ENCODE assay signal across 8 mouse cellular contexts in genomic region chr10:129026018-129026662, GRCm38 (mm10). TPM values are rescaled to one million over a fixed set of nuclear protein-coding genes. Genes with fewer than 3 reads are reported as not detected.
DNase-seq lines count a peak whose midpoint lies in the region; ATAC-seq and TF ChIP-seq lines count a peak whose summit lies in the region.
"Had no signal": no experiment of that assay in that cellular context is flagged by ENCODE, and none has a peak within 500 bp of the region (broad histone marks: within the 10 kb centered on the region; RNA-seq: fewer than 3 reads in every experiment).

No protein-coding gene starts in this region.

- ATAC-seq in kidney, postnatal 0 days (replicated peaks; ENCODE audit: low FRiP score, low read depth) = 0 out of 2 replicates have a peak, but pooled peaks have one; percentile 46
- ATAC-seq in lung, postnatal 0 days = no peak

- H3K36me3 ChIP-seq in thymus, adult 2 months (ENCODE audit: control insufficient read depth, insufficient read depth, low read length) = no peaks in the 10 kb centered on the region
- H3K36me3 ChIP-seq in kidney, postnatal 0 days (ENCODE audit: insufficient read depth, low read length) = no peaks in the 10 kb centered on the region
- no peaks in the 10 kb centered on the region for H3K36me3 ChIP-seq in lung, postnatal 0 days (ENCODE audit: insufficient read depth, low read length)

- no peak for TF ChIP-seq POLR2A in thymus, adult 2 months (IDR thresholded peaks at IDR 0.05; ENCODE audit: control insufficient read depth, extremely low read depth, insufficient read depth, low read length, poor library complexity)

- no peak overlapping the region for H3K27ac ChIP-seq in thymus, adult 2 months (ENCODE audit: control insufficient read depth, insufficient read depth, low read length)
- H3K27ac ChIP-seq in kidney, postnatal 0 days = no peak overlapping the region
- H3K27ac ChIP-seq in lung, postnatal 0 days (ENCODE audit: low read length) = no peak overlapping the region

- H3K9me3 ChIP-seq in kidney, postnatal 0 days (replicated peaks; ENCODE audit: low read length) = no peaks in the 10 kb centered on the region
- no peaks in the 10 kb centered on the region for H3K9me3 ChIP-seq in lung, postnatal 0 days (ENCODE audit: low read length)

- TF ChIP-seq CTCF in thymus, adult 2 months (IDR thresholded peaks at IDR 0.05; ENCODE audit: borderline replicate concordance, control insufficient read depth, extremely low read depth, insufficient read depth, low read length, poor library complexity) = no peak
- TF ChIP-seq CTCF in kidney, postnatal 0 days (IDR thresholded peaks at IDR 0.05; ENCODE audit: low read depth) = peak; percentile 82
- peak; percentile 64 for TF ChIP-seq CTCF in lung, postnatal 0 days (IDR thresholded peaks at IDR 0.05)

- DNase-seq in thymus, adult 2 months = peak; percentile 42
- no peak for DNase-seq in thymus, adult 18-20 months
- DNase-seq in adrenal gland, postnatal 25 days = peak; percentile 31
- peak; percentile 10 for DNase-seq in fibroblast of lung, adult 2 months (ENCODE audit: low read depth)
- DNase-seq in kidney, postnatal 0 days (ENCODE audit: low spot score) = peak; percentile 65
- DNase-seq in lung, postnatal 0 days (ENCODE audit: low spot score) = peak; percentile 40
- DNase-seq in right cerebral cortex, adult 2 months (ENCODE audit: low spot score in 2 of 2) = peak; percentile 28 to 61

- H3K4me3 ChIP-seq in thymus, adult 2 months (ENCODE audit: control insufficient read depth, insufficient read depth, low read length) = no peak overlapping the region
- no peak overlapping the region for H3K4me3 ChIP-seq in kidney, postnatal 0 days (replicated peaks; ENCODE audit: low read depth, low read length)
- H3K4me3 ChIP-seq in lung, postnatal 0 days (ENCODE audit: low read depth, low read length) = no peak overlapping the region

- H3K4me2 ChIP-seq in kidney, postnatal 0 days (ENCODE audit: low read length) = no peak overlapping the region
- H3K4me2 ChIP-seq in lung, postnatal 0 days (replicated peaks; ENCODE audit: low read depth, low read length) = no peak overlapping the region

- no peak overlapping the region for H3K9ac ChIP-seq in kidney, postnatal 0 days (ENCODE audit: low read depth, low read length)
- no peak overlapping the region for H3K9ac ChIP-seq in lung, postnatal 0 days (replicated peaks; ENCODE audit: low read depth)

- H3K27me3 ChIP-seq in thymus, adult 2 months (ENCODE audit: control insufficient read depth, insufficient read depth, low read length) = no peaks in the 10 kb centered on the region
- H3K27me3 ChIP-seq in kidney, postnatal 0 days (ENCODE audit: insufficient read depth, low read length) = no peaks in the 10 kb centered on the region
- H3K27me3 ChIP-seq in lung, postnatal 0 days (replicated peaks; ENCODE audit: insufficient read depth, low read length) = no peaks in the 10 kb centered on the region

- no peak for TF ChIP-seq EP300 in lung, postnatal 0 days (IDR thresholded peaks at IDR 0.05)

- 64% methylated on average over 3 of the region's 3 CpGs for WGBS in thymus, adult 2 months
- 64% methylated on average over 3 of the region's 3 CpGs for WGBS in kidney, postnatal 0 days
- 57% methylated on average over 3 of the region's 3 CpGs for WGBS in lung, postnatal 0 days

- no peaks in the 10 kb centered on the region for H3K4me1 ChIP-seq in thymus, adult 2 months (replicated peaks; ENCODE audit: control insufficient read depth, insufficient read depth, low read length)
- no peaks in the 10 kb centered on the region for H3K4me1 ChIP-seq in kidney, postnatal 0 days (replicated peaks; ENCODE audit: insufficient read depth, low read length)
- no peaks in the 10 kb centered on the region for H3K4me1 ChIP-seq in lung, postnatal 0 days (ENCODE audit: insufficient read depth, low read depth, low read length)

RNA-seq across cellular contexts. Expression of gene Olfr764-ps1, which starts 13.6 kb away (rescaled TPM):
- polyA plus RNA-seq in thymus, adult 2 months (2012; rRNA removed) = not detected in 2 replicates
- total RNA-seq in adrenal gland, postnatal 25 days (2021) = not detected in 2 replicates
- not detected in 2 replicates for polyA plus RNA-seq in kidney, postnatal 0 days (2015; fragmentation: Nextera tagmentation; extraction: Ambion mirVana)
- polyA plus RNA-seq in lung, postnatal 0 days (2015; fragmentation: Nextera tagmentation; extraction: Ambion mirVana) = not detected in 2 replicates
- polyA plus RNA-seq: heart, embryonic 14.5 days had no signal

RNA-seq across cellular contexts. Expression of gene Olfr763, which starts 15.5 kb away (rescaled TPM):
- polyA plus RNA-seq in thymus, adult 2 months (2012; rRNA removed) = not detected in 2 replicates
- total RNA-seq in adrenal gland, postnatal 25 days (2021) = not detected in 2 replicates
- polyA plus RNA-seq in kidney, postnatal 0 days (2015; fragmentation: Nextera tagmentation; extraction: Ambion mirVana) = not detected in 2 replicates
- not detected in 2 replicates for polyA plus RNA-seq in lung, postnatal 0 days (2015; fragmentation: Nextera tagmentation; extraction: Ambion mirVana)
- polyA plus RNA-seq: heart, embryonic 14.5 days had no signal

RNA-seq across cellular contexts. Expression of gene Olfr765, which starts 23.7 kb away (rescaled TPM):
- polyA plus RNA-seq in thymus, adult 2 months (2012; rRNA removed) = not detected in 2 replicates
- total RNA-seq in adrenal gland, postnatal 25 days (2021) = not detected in 2 replicates
- polyA plus RNA-seq in kidney, postnatal 0 days (2015; fragmentation: Nextera tagmentation; extraction: Ambion mirVana) = not detected in 2 replicates
- polyA plus RNA-seq in lung, postnatal 0 days (2015; fragmentation: Nextera tagmentation; extraction: Ambion mirVana) = not detected in 2 replicates
- polyA plus RNA-seq: heart, embryonic 14.5 days had no signal

RNA-seq across cellular contexts. Expression of gene Olfr9, which starts 36.9 kb away (rescaled TPM):
- polyA plus RNA-seq in thymus, adult 2 months (2012; rRNA removed) = not detected in 2 replicates
- total RNA-seq in adrenal gland, postnatal 25 days (2021) = not detected in 2 replicates
- not detected in 2 replicates for polyA plus RNA-seq in kidney, postnatal 0 days (2015; fragmentation: Nextera tagmentation; extraction: Ambion mirVana)
- not detected in 2 replicates for polyA plus RNA-seq in lung, postnatal 0 days (2015; fragmentation: Nextera tagmentation; extraction: Ambion mirVana)
- polyA plus RNA-seq: heart, embryonic 14.5 days had no signal

RNA-seq across cellular contexts. Expression of gene Olfr766-ps1, which starts 42.6 kb away (rescaled TPM):
- not detected in 2 replicates for polyA plus RNA-seq in thymus, adult 2 months (2012; rRNA removed)
- total RNA-seq in adrenal gland, postnatal 25 days (2021) = not detected in 2 replicates
- polyA plus RNA-seq in kidney, postnatal 0 days (2015; fragmentation: Nextera tagmentation; extraction: Ambion mirVana) = not detected in 2 replicates
- polyA plus RNA-seq in lung, postnatal 0 days (2015; fragmentation: Nextera tagmentation; extraction: Ambion mirVana) = not detected in 2 replicates
- polyA plus RNA-seq: heart, embryonic 14.5 days had no signal

Comparison
In these comparisons a context has a peak if more than half of its experiments do, and no peak if none do; other contexts are left out.
1. DNase-seq: peak in thymus, adult 2 months (single experiment), adrenal gland, postnatal 25 days (single experiment), fibroblast of lung, adult 2 months (single experiment), kidney, postnatal 0 days (single experiment), lung, postnatal 0 days (single experiment) and right cerebral cortex, adult 2 months (2 of 2); none in thymus, adult 18-20 months (0 of 2).